Mouse (Mus musculus): Measurements from ENCODE around the gene Phf21b. TPM values are rescaled to one million over a fixed set of nuclear protein-coding genes. Genes with fewer than 3 reads are reported as not detected.

The Phf21b gene
- polyA plus RNA-seq, 1 experiment from 2014 or later = 4.4 TPM

GRCm38 (mm10) chr15:84877029-84877815, 21.4 kb upstream of the Phf21b start:
- no peak for DNase-seq (ENCODE audit: low spot score)
- no peak overlapping the region for H3K4me2 ChIP-seq (ENCODE audit: low read depth, low read length)
- no peaks in the 10 kb centered on the region for H3K36me3 ChIP-seq (replicated peaks; ENCODE audit: control insufficient read depth, insufficient read depth, low read depth, low read length)
- H3K9me3 ChIP-seq (replicated peaks; ENCODE audit: control insufficient read depth, low read length) = no peaks in the 10 kb centered on the region
- H3K27me3 ChIP-seq (ENCODE audit: control insufficient read depth, insufficient read depth, low read length) = no peaks in the 10 kb centered on the region
- ATAC-seq (replicated peaks; ENCODE audit: insufficient number of reproducible peaks, low FRiP score, low TSS enrichment, low read depth) = no peak
- H3K9ac ChIP-seq (replicated peaks; ENCODE audit: low read length) = no peak overlapping the region
- no peaks in the 10 kb centered on the region for H3K4me1 ChIP-seq (ENCODE audit: control insufficient read depth, insufficient read depth, low read length)
- 82% methylated on average over 12 of the region's 12 CpGs for whole genome bisulfite sequencing
- H3K27ac ChIP-seq (replicated peaks; ENCODE audit: low read depth, low read length) = no peak overlapping the region
- H3K4me3 ChIP-seq (ENCODE audit: low read depth, low read length) = no peak overlapping the region

- no peak overlapping the region for H3K4me2 ChIP-seq (ENCODE audit: low read depth, low read length)
- ATAC-seq (replicated peaks; ENCODE audit: insufficient number of reproducible peaks, low FRiP score, low TSS enrichment, low read depth) (no peak), DNase-seq (ENCODE audit: low spot score) (no peak)
- no peak overlapping the region for H3K9ac ChIP-seq (replicated peaks; ENCODE audit: low read length)
- H3K27me3 ChIP-seq (ENCODE audit: control insufficient read depth, insufficient read depth, low read length) = no peaks in the 10 kb centered on the region
- H3K4me3 ChIP-seq (ENCODE audit: low read depth, low read length) = no peak overlapping the region
- H3K9me3 ChIP-seq (replicated peaks; ENCODE audit: control insufficient read depth, low read length) = no peaks in the 10 kb centered on the region
- H3K36me3 ChIP-seq (replicated peaks; ENCODE audit: control insufficient read depth, insufficient read depth, low read depth, low read length) = no peaks in the 10 kb centered on the region
- H3K4me1 ChIP-seq (ENCODE audit: control insufficient read depth, insufficient read depth, low read length) = no peaks in the 10 kb centered on the region
- WGBS = 84% methylated on average over 4 of the region's 4 CpGs
- no peak overlapping the region for H3K27ac ChIP-seq (replicated peaks; ENCODE audit: low read depth, low read length)
These were observed 18.0 kb upstream of the Phf21b start for GRCm38 (mm10) chr15:84873867-84874266.

DNA sequence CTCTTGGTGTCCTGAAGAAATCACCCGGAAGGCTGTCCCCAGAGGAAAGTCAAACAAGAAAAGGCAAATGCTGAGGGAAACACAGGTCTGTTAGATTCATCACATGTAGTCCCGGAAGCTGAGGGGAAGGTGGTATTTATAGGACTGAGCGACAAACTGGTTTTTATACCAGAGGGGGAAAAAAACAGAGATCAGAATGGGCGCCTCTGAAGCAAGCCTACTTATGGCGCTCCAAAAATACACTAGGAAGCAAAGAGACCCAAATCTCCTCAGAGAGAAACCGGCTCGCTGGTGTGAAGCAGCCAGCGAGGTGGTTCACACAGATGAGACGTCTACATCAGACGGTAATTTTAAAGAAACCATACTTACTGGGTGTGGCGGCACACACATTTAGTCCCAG, 17.2 kb upstream of the Phf21b start:
- no peak overlapping the region for H3K9ac ChIP-seq (replicated peaks; ENCODE audit: low read length)
- WGBS = 88% methylated on average over 11 of the region's 11 CpGs
- no peaks in the 10 kb centered on the region for H3K4me1 ChIP-seq (ENCODE audit: control insufficient read depth, insufficient read depth, low read length)
- no peaks in the 10 kb centered on the region for H3K9me3 ChIP-seq (replicated peaks; ENCODE audit: control insufficient read depth, low read length)
- H3K27ac ChIP-seq (replicated peaks; ENCODE audit: low read depth, low read length) = no peak overlapping the region
- DNase-seq (ENCODE audit: low spot score) = no peak
- no peaks in the 10 kb centered on the region for H3K36me3 ChIP-seq (replicated peaks; ENCODE audit: control insufficient read depth, insufficient read depth, low read depth, low read length)
- no peak for ATAC-seq (replicated peaks; ENCODE audit: insufficient number of reproducible peaks, low FRiP score, low TSS enrichment, low read depth)
- H3K4me3 ChIP-seq (ENCODE audit: low read depth, low read length) = no peak overlapping the region
- no peaks in the 10 kb centered on the region for H3K27me3 ChIP-seq (ENCODE audit: control insufficient read depth, insufficient read depth, low read length)
- no peak overlapping the region for H3K4me2 ChIP-seq (ENCODE audit: low read depth, low read length)

DNA sequence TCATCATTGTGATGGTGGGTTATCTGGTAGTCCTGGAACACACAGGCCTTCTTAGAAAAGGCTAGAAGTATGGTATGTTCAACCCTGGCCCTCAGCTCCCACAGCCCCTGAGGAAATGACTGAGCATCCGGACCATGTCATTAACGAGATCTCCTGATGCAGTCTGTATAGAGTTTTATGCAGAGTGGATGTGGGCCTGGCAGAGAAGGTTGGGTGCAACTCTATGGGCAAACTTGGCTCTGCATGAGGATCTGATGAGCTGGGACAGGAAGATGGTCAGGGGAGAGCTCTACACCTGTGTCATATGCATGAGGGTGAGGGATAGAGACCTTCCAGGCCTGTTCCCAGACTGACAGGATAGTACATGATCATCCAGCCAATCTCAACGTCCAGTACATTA, 16.0 kb upstream of the Phf21b start:
- no peaks in the 10 kb centered on the region for H3K9me3 ChIP-seq (replicated peaks; ENCODE audit: control insufficient read depth, low read length)
- no peaks in the 10 kb centered on the region for H3K36me3 ChIP-seq (replicated peaks; ENCODE audit: control insufficient read depth, insufficient read depth, low read depth, low read length)
- no peak overlapping the region for H3K27ac ChIP-seq (replicated peaks; ENCODE audit: low read depth, low read length)
- no peak for ATAC-seq (replicated peaks; ENCODE audit: insufficient number of reproducible peaks, low FRiP score, low TSS enrichment, low read depth)
- H3K4me3 ChIP-seq (ENCODE audit: low read depth, low read length) = no peak overlapping the region
- no peak overlapping the region for H3K4me2 ChIP-seq (ENCODE audit: low read depth, low read length)
- DNase-seq (ENCODE audit: low spot score) = no peak
- H3K27me3 ChIP-seq (ENCODE audit: control insufficient read depth, insufficient read depth, low read length) = no peaks in the 10 kb centered on the region
- no peak overlapping the region for H3K9ac ChIP-seq (replicated peaks; ENCODE audit: low read length)
- H3K4me1 ChIP-seq (ENCODE audit: control insufficient read depth, insufficient read depth, low read length) = no peaks in the 10 kb centered on the region
- 81% methylated on average over 3 of the region's 3 CpGs for WGBS

DNA sequence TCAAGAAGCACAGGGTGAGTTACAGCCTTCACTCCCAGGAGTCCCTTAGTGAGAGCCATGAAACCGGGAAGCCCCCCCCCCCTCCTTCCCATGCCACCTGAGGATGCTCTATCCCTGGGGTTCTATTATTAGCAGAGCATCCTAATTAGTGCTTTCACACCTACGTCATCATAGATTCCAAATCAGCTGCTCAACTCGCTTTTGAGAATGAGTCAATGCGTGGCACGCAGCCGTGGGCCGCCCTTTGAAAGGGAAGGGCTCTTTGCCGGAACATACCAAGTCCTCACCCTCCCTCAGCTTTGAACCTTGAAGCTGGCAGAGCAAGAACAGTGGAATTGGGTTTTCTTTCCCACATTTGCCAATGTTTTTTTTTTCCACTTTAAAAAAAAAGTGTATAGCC, 6.1 kb upstream of the Phf21b start:
- H3K36me3 ChIP-seq (replicated peaks; ENCODE audit: control insufficient read depth, insufficient read depth, low read depth, low read length) = no peaks in the 10 kb centered on the region
- H3K27ac ChIP-seq (replicated peaks; ENCODE audit: low read depth, low read length) = no peak overlapping the region
- no peaks in the 10 kb centered on the region for H3K9me3 ChIP-seq (replicated peaks; ENCODE audit: control insufficient read depth, low read length)
- no peak overlapping the region for H3K9ac ChIP-seq (replicated peaks; ENCODE audit: low read length)
- 88% methylated on average over 8 of the region's 8 CpGs for WGBS
- ATAC-seq (replicated peaks; ENCODE audit: insufficient number of reproducible peaks, low FRiP score, low TSS enrichment, low read depth) = no peak
- DNase-seq (ENCODE audit: low spot score) = no peak
- no peaks in the 10 kb centered on the region for H3K4me1 ChIP-seq (ENCODE audit: control insufficient read depth, insufficient read depth, low read length)
- no peak overlapping the region for H3K4me2 ChIP-seq (ENCODE audit: low read depth, low read length)
- H3K27me3 ChIP-seq (ENCODE audit: control insufficient read depth, insufficient read depth, low read length) = no peaks in the 10 kb centered on the region
- H3K4me3 ChIP-seq (ENCODE audit: low read depth, low read length) = no peak overlapping the region

DNA sequence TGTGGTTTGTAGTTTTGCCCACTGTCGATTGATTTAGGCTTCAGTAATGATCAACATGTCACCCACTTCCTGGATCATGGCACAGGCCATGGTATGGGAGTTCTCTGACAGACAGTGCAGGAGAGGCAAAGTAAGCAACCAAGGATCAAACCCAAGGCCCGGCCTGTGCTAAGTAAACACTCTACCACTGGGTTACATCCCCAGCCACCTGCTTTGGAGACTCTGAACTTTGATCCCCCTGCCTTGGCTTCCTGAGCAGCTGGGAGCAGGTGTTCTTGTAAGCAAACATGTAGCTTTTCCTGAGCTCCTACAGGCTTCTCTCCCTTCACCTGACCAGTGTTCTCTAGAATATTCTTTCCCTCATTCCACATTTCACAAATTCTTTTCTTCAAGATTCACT, 1.8 kb upstream of the Phf21b start:
- Histone ChIP-seq H3K9ac (replicated peaks; ENCODE audit: low read length) (no peak overlapping the region), H3K27ac (replicated peaks; ENCODE audit: low read depth, low read length) (no peak overlapping the region), H3K4me1 (ENCODE audit: control insufficient read depth, insufficient read depth, low read length) (peaks cover 5% of the 10 kb centered on the region), H3K36me3 (replicated peaks; ENCODE audit: control insufficient read depth, insufficient read depth, low read depth, low read length) (no peaks in the 10 kb centered on the region), H3K4me2 (ENCODE audit: low read depth, low read length) (no peak overlapping the region), H3K4me3 (ENCODE audit: low read depth, low read length) (no peak overlapping the region), H3K9me3 (replicated peaks; ENCODE audit: control insufficient read depth, low read length) (no peaks in the 10 kb centered on the region), H3K27me3 (ENCODE audit: control insufficient read depth, insufficient read depth, low read length) (peaks cover 2% of the 10 kb centered on the region; the same call in 1 of the 2 replicates)
- no peak for ATAC-seq (replicated peaks; ENCODE audit: insufficient number of reproducible peaks, low FRiP score, low TSS enrichment, low read depth)
- 82% methylated on average over 2 of the region's 2 CpGs for WGBS
- DNase-seq (ENCODE audit: low spot score) = no peak

GRCm38 (mm10) chr15:84854921-84855901, 638 bp downstream of the Phf21b start:
- Histone ChIP-seq H3K27ac (replicated peaks; ENCODE audit: low read depth, low read length) (peak overlapping the region; percentile 89), H3K4me1 (ENCODE audit: control insufficient read depth, insufficient read depth, low read length) (peaks cover 5% of the 10 kb centered on the region), H3K4me2 (ENCODE audit: low read depth, low read length) (peak overlapping the region; percentile 97), H3K27me3 (ENCODE audit: control insufficient read depth, insufficient read depth, low read length) (peaks cover 2% of the 10 kb centered on the region; the same call in 1 of the 2 replicates), H3K36me3 (replicated peaks; ENCODE audit: control insufficient read depth, insufficient read depth, low read depth, low read length) (no peaks in the 10 kb centered on the region), H3K9ac (replicated peaks; ENCODE audit: low read length) (peak overlapping the region; percentile 84), H3K4me3 (ENCODE audit: low read depth, low read length) (peak overlapping the region; percentile 69), H3K9me3 (replicated peaks; ENCODE audit: control insufficient read depth, low read length) (no peaks in the 10 kb centered on the region)
- WGBS = under 1% methylated on average over 86 of the region's 88 CpGs
- ATAC-seq (replicated peaks; ENCODE audit: insufficient number of reproducible peaks, low FRiP score, low TSS enrichment, low read depth) = 0 out of 2 replicates have a peak, but pooled peaks have one; percentile 17
- peak; percentile 49 for DNase-seq (ENCODE audit: low spot score)

All from embryonic facial prominence, embryonic 11.5 days (tissue).